Comparison of ENCODE assay signal across 19 mouse cellular contexts in the genomic region with DNA sequence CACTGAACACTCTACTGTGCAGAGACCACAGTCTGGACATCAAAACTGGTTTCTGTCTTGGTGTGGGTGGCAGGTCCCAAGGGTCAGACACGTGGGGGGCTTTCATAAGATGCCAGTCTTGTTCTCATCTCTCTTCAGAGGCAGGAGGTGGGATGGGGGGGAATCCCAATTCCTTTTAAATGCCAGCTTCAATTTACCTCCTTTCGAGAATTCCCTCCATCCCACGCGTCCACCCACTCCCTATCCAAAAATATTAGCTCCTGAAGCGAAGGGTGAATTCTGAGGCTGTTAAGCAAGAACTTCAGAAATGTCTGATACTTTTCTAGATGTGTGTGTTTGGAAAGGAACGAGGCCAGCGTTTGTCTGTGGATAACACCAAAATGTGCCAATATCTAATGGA.
DNase-seq lines count a peak whose midpoint lies in the region; TF ChIP-seq lines count a peak whose summit lies in the region.
"Had no signal": no experiment of that assay in that cellular context is flagged by ENCODE, and none has a peak within 500 bp of the region (broad histone marks: within the 10 kb centered on the region; RNA-seq: fewer than 3 reads in every experiment).

No protein-coding gene starts in this region.

- no peak overlapping the region for H3K27ac ChIP-seq in kidney, adult 2 months (ENCODE audit: insufficient read depth, low read depth, low read length)
- H3K27ac ChIP-seq: embryonic facial prominence, embryonic 15.5 days; forebrain, embryonic 15.5 days; hindbrain, embryonic 13.5 days; hindbrain, postnatal 0 days had no signal

- no peaks in the 10 kb centered on the region for H3K36me3 ChIP-seq in kidney, adult 2 months (ENCODE audit: control insufficient read depth, insufficient read depth, low read length)
- H3K36me3 ChIP-seq: embryonic facial prominence, embryonic 15.5 days; forebrain, embryonic 15.5 days; heart, embryonic 12.5 days; hindbrain, embryonic 13.5 days had no signal

- no peak overlapping the region for H3K4me3 ChIP-seq in kidney, adult 2 months (ENCODE audit: insufficient read depth, low read depth, low read length)
- H3K4me3 ChIP-seq: embryonic facial prominence, embryonic 15.5 days; erythroblast, embryonic 14.5 days; forebrain, embryonic 15.5 days; heart, embryonic 12.5 days; hindbrain, embryonic 13.5 days had no signal

- peak; percentile 69 for DNase-seq in heart, adult 11 months
- DNase-seq in heart, postnatal 4 days = no peak
- DNase-seq in left cerebral cortex, adult 9 months (ENCODE audit: low spot score in 2 of 2) = peak; percentile 54
- no peak for DNase-seq in left cerebral cortex, postnatal 4 days
- peak; percentile 62 to 67 for DNase-seq in right cerebral cortex, postnatal 10 days (ENCODE audit: low spot score in 2 of 2)
- DNase-seq in right cerebral cortex, postnatal 4 days = no peak
- peak; percentile 72 for DNase-seq in telencephalon, adult 2 months (ENCODE audit: low read depth, low spot score)
- no peak for DNase-seq in kidney, adult 2 months
- DNase-seq: adrenal gland, postnatal 25 days; cerebellum, adult 2 months; cerebellum, postnatal 10 days; gastrocnemius, postnatal 14 days had no signal

- WGBS in kidney, adult 2 months = 83% methylated on average over 7 of the region's 7 CpGs

- intact Hi-C loops in left cerebral cortex, postnatal 4 days (cut with DNase I) = no loop called here

- no peaks in the 10 kb centered on the region for H3K27me3 ChIP-seq in kidney, adult 2 months (replicated peaks; ENCODE audit: control insufficient read depth, insufficient read depth, low read length)
- H3K27me3 ChIP-seq: forebrain, embryonic 15.5 days; heart, embryonic 12.5 days; hindbrain, embryonic 13.5 days; Patski had no signal

- TF ChIP-seq POLR2A in kidney, adult 2 months (IDR thresholded peaks at IDR 0.05; ENCODE audit: low read depth, low read length) = no peak

- peaks cover 6% of the 10 kb centered on the region; the same call in 1 of the 2 replicates for H3K4me1 ChIP-seq in kidney, adult 2 months (ENCODE audit: control insufficient read depth, insufficient read depth, low read length)

- TF ChIP-seq CTCF in kidney, adult 2 months (conservative IDR thresholded peaks at IDR 0.05; ENCODE audit: insufficient read depth, insufficient read length, low read depth, low read length) = no peak

Comparison
In these comparisons a context has a peak if more than half of its experiments do, and no peak if none do; other contexts are left out.
1. DNase-seq: peak in heart, adult 11 months (single experiment), left cerebral cortex, adult 9 months (2 of 2), right cerebral cortex, postnatal 10 days (2 of 2) and telencephalon, adult 2 months (single experiment); none in heart, postnatal 4 days (single experiment), left cerebral cortex, postnatal 4 days (single experiment), right cerebral cortex, postnatal 4 days (single experiment) and kidney, adult 2 months (single experiment).